Mouse (Mus musculus) heart, postnatal 0 days (tissue): ENCODE data around the gene Gm10142.

Source experiments
- CTCF ChIP-seq: IDR thresholded peaks from 2 replicates; pipeline ENCODE4 v1.5.1; 2016; ENCODE audit warnings: antibody characterized with exemption, control low read depth, low read depth
- EP300 ChIP-seq: IDR thresholded peaks from 2 replicates; pipeline ENCODE4 v1.6.1; 2016; ENCODE audit warnings: antibody characterized with exemption, low read depth

DNA sequence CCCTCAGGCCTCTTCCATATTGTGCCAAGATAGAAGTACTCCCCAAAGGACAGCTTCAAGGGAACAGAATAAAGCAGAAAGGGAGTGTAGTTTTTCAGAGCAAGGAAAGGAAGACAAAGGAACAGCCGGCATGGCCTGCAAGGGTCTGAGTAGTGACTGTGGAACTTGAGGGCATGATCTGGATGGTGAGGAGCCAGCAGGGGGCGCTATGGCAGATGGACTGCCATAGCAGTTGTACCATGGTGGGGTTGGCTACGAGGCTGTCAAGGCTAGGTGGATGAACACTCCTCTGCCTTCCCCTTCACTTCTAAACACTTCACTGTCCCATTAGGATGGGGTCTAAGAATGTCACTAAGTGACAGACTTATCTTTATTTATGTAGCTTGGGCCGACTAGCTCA is 13.6 kb downstream of the Gm10142 start:
- TF ChIP-seq CTCF (no peak; the same call in 1 of the 2 replicates), EP300 (no peak)
